Mouse (Mus musculus): ENCODE results near the gene Fam43a. TPM values are rescaled to one million over a fixed set of nuclear protein-coding genes. Genes with fewer than 3 reads are reported as not detected.

Fam43a gene
- polyA plus RNA-seq, 1 experiment from 2014 or later: 6.8 TPM

- H3K27me3 ChIP-seq (ENCODE audit: control insufficient read depth, insufficient read depth, low read length): no peaks in the 10 kb centered on the region
- WGBS: 63% methylated on average over 6 of the region's 6 CpGs
- H3K9me3 ChIP-seq (ENCODE audit: control insufficient read depth, low read length): no peaks in the 10 kb centered on the region
- DNase-seq (ENCODE audit: low spot score) (no peak), ATAC-seq (ENCODE audit: insufficient number of reproducible peaks, low FRiP score, low TSS enrichment, low read depth) (no peak)
- H3K36me3 ChIP-seq (ENCODE audit: control insufficient read depth, insufficient read depth, low read length): no peaks in the 10 kb centered on the region
- no peaks in the 10 kb centered on the region for H3K4me1 ChIP-seq (ENCODE audit: control insufficient read depth, insufficient read depth, low read length)
- no peak overlapping the region for H3K4me2 ChIP-seq (ENCODE audit: low read depth, severe bottlenecking)
- H3K4me3 ChIP-seq (ENCODE audit: low read depth, low read length): no peak overlapping the region
- no peak overlapping the region for H3K27ac ChIP-seq (replicated peaks; ENCODE audit: low read depth, low read length)
- no peak overlapping the region for H3K9ac ChIP-seq (ENCODE audit: low read length)
Measured at GRCm38 (mm10) chr16:30628401-30628800, 28.9 kb downstream of the Fam43a start.

- Histone ChIP-seq H3K36me3 (ENCODE audit: control insufficient read depth, insufficient read depth, low read length) (no peaks in the 10 kb centered on the region), H3K27ac (replicated peaks; ENCODE audit: low read depth, low read length) (no peak overlapping the region), H3K9me3 (ENCODE audit: control insufficient read depth, low read length) (no peaks in the 10 kb centered on the region), H3K4me2 (ENCODE audit: low read depth, severe bottlenecking) (no peak overlapping the region), H3K9ac (ENCODE audit: low read length) (no peak overlapping the region), H3K4me3 (ENCODE audit: low read depth, low read length) (no peak overlapping the region), H3K4me1 (ENCODE audit: control insufficient read depth, insufficient read depth, low read length) (no peaks in the 10 kb centered on the region), H3K27me3 (ENCODE audit: control insufficient read depth, insufficient read depth, low read length) (no peaks in the 10 kb centered on the region)
- DNase-seq (ENCODE audit: low spot score) (no peak), ATAC-seq (ENCODE audit: insufficient number of reproducible peaks, low FRiP score, low TSS enrichment, low read depth) (no peak)
- WGBS: 88% methylated on average over 5 of the region's 5 CpGs
Measured at GRCm38 (mm10) chr16:30629509-30629908, 30.0 kb downstream of the Fam43a start.

GRCm38 (mm10) chr16:30633906-30634746, 34.6 kb downstream of the Fam43a start:
- Histone ChIP-seq H3K27me3 (ENCODE audit: control insufficient read depth, insufficient read depth, low read length) (no peaks in the 10 kb centered on the region), H3K4me2 (ENCODE audit: low read depth, severe bottlenecking) (no peak overlapping the region), H3K36me3 (ENCODE audit: control insufficient read depth, insufficient read depth, low read length) (no peaks in the 10 kb centered on the region), H3K9me3 (ENCODE audit: control insufficient read depth, low read length) (no peaks in the 10 kb centered on the region), H3K9ac (ENCODE audit: low read length) (no peak overlapping the region), H3K27ac (replicated peaks; ENCODE audit: low read depth, low read length) (no peak overlapping the region), H3K4me1 (ENCODE audit: control insufficient read depth, insufficient read depth, low read length) (no peaks in the 10 kb centered on the region; the same call in 1 of the 2 replicates), H3K4me3 (ENCODE audit: low read depth, low read length) (no peak overlapping the region)
- DNase-seq (ENCODE audit: low spot score) (no peak), ATAC-seq (ENCODE audit: insufficient number of reproducible peaks, low FRiP score, low TSS enrichment, low read depth) (no peak)
- WGBS: 62% methylated on average over 8 of the region's 8 CpGs

- Histone ChIP-seq H3K36me3 (ENCODE audit: control insufficient read depth, insufficient read depth, low read length) (no peaks in the 10 kb centered on the region), H3K27ac (replicated peaks; ENCODE audit: low read depth, low read length) (no peak overlapping the region), H3K4me3 (ENCODE audit: low read depth, low read length) (no peak overlapping the region), H3K9ac (ENCODE audit: low read length) (no peak overlapping the region), H3K4me1 (ENCODE audit: control insufficient read depth, insufficient read depth, low read length) (no peaks in the 10 kb centered on the region; the same call in 1 of the 2 replicates), H3K4me2 (ENCODE audit: low read depth, severe bottlenecking) (no peak overlapping the region), H3K27me3 (ENCODE audit: control insufficient read depth, insufficient read depth, low read length) (no peaks in the 10 kb centered on the region), H3K9me3 (ENCODE audit: control insufficient read depth, low read length) (no peaks in the 10 kb centered on the region)
- no peak for ATAC-seq (ENCODE audit: insufficient number of reproducible peaks, low FRiP score, low TSS enrichment, low read depth)
- no peak for DNase-seq (ENCODE audit: low spot score)
- 93% methylated on average over 14 of the region's 14 CpGs for WGBS
Measured at GRCm38 (mm10) chr16:30638586-30638985, 39.1 kb downstream of the Fam43a start.

GRCm38 (mm10) chr16:30640591-30640990, 41.1 kb downstream of the Fam43a start:
- H3K9ac ChIP-seq (ENCODE audit: low read length): no peak overlapping the region
- H3K27ac ChIP-seq (replicated peaks; ENCODE audit: low read depth, low read length): no peak overlapping the region
- no peak overlapping the region for H3K4me3 ChIP-seq (ENCODE audit: low read depth, low read length)
- no peak for DNase-seq (ENCODE audit: low spot score)
- no peaks in the 10 kb centered on the region for H3K9me3 ChIP-seq (ENCODE audit: control insufficient read depth, low read length)
- H3K4me2 ChIP-seq (ENCODE audit: low read depth, severe bottlenecking): no peak overlapping the region
- 51% methylated on average over 2 of the region's 2 CpGs for WGBS
- ATAC-seq (ENCODE audit: insufficient number of reproducible peaks, low FRiP score, low TSS enrichment, low read depth): no peak
- no peaks in the 10 kb centered on the region for H3K36me3 ChIP-seq (ENCODE audit: control insufficient read depth, insufficient read depth, low read length)
- H3K4me1 ChIP-seq (ENCODE audit: control insufficient read depth, insufficient read depth, low read length): no peaks in the 10 kb centered on the region
- no peaks in the 10 kb centered on the region for H3K27me3 ChIP-seq (ENCODE audit: control insufficient read depth, insufficient read depth, low read length)

- H3K9ac ChIP-seq (ENCODE audit: low read length): no peak overlapping the region
- H3K27me3 ChIP-seq (ENCODE audit: control insufficient read depth, insufficient read depth, low read length): no peaks in the 10 kb centered on the region
- no peak overlapping the region for H3K4me2 ChIP-seq (ENCODE audit: low read depth, severe bottlenecking)
- no peak for DNase-seq (ENCODE audit: low spot score)
- ATAC-seq (ENCODE audit: insufficient number of reproducible peaks, low FRiP score, low TSS enrichment, low read depth): no peak
- no peaks in the 10 kb centered on the region for H3K4me1 ChIP-seq (ENCODE audit: control insufficient read depth, insufficient read depth, low read length)
- 43% methylated on average over 4 of the region's 4 CpGs for WGBS
- no peak overlapping the region for H3K4me3 ChIP-seq (ENCODE audit: low read depth, low read length)
- no peaks in the 10 kb centered on the region for H3K36me3 ChIP-seq (ENCODE audit: control insufficient read depth, insufficient read depth, low read length)
- H3K27ac ChIP-seq (replicated peaks; ENCODE audit: low read depth, low read length): no peak overlapping the region
- no peaks in the 10 kb centered on the region for H3K9me3 ChIP-seq (ENCODE audit: control insufficient read depth, low read length)
Measured at GRCm38 (mm10) chr16:30641408-30641807, 41.9 kb downstream of the Fam43a start.

GRCm38 (mm10) chr16:30642229-30642628, 42.7 kb downstream of the Fam43a start:
- H3K4me3 ChIP-seq (ENCODE audit: low read depth, low read length): no peak overlapping the region
- DNase-seq (ENCODE audit: low spot score): no peak
- no peaks in the 10 kb centered on the region for H3K36me3 ChIP-seq (ENCODE audit: control insufficient read depth, insufficient read depth, low read length)
- H3K4me2 ChIP-seq (ENCODE audit: low read depth, severe bottlenecking): no peak overlapping the region
- H3K4me1 ChIP-seq (ENCODE audit: control insufficient read depth, insufficient read depth, low read length): no peaks in the 10 kb centered on the region
- H3K9ac ChIP-seq (ENCODE audit: low read length): no peak overlapping the region
- 84% methylated on average over 3 of the region's 3 CpGs for WGBS
- H3K27me3 ChIP-seq (ENCODE audit: control insufficient read depth, insufficient read depth, low read length): no peaks in the 10 kb centered on the region
- ATAC-seq (ENCODE audit: insufficient number of reproducible peaks, low FRiP score, low TSS enrichment, low read depth): no peak
- no peak overlapping the region for H3K27ac ChIP-seq (replicated peaks; ENCODE audit: low read depth, low read length)
- H3K9me3 ChIP-seq (ENCODE audit: control insufficient read depth, low read length): no peaks in the 10 kb centered on the region

- H3K27me3 ChIP-seq (ENCODE audit: control insufficient read depth, insufficient read depth, low read length): no peaks in the 10 kb centered on the region
- no peaks in the 10 kb centered on the region for H3K4me1 ChIP-seq (ENCODE audit: control insufficient read depth, insufficient read depth, low read length)
- H3K36me3 ChIP-seq (ENCODE audit: control insufficient read depth, insufficient read depth, low read length): no peaks in the 10 kb centered on the region
- H3K9ac ChIP-seq (ENCODE audit: low read length): no peak overlapping the region
- ATAC-seq (ENCODE audit: insufficient number of reproducible peaks, low FRiP score, low TSS enrichment, low read depth): no peak
- no peak for DNase-seq (ENCODE audit: low spot score)
- WGBS: 94% methylated on average over 4 of the region's 4 CpGs
- no peak overlapping the region for H3K27ac ChIP-seq (replicated peaks; ENCODE audit: low read depth, low read length)
- no peak overlapping the region for H3K4me2 ChIP-seq (ENCODE audit: low read depth, severe bottlenecking)
- H3K4me3 ChIP-seq (ENCODE audit: low read depth, low read length): no peak overlapping the region
- H3K9me3 ChIP-seq (ENCODE audit: control insufficient read depth, low read length): 0 out of 2 replicates have a peak, but pooled peaks cover 3% of the 10 kb centered on the region
Measured at GRCm38 (mm10) chr16:30644981-30645380, 45.5 kb downstream of the Fam43a start.

All from limb, embryonic 11.5 days (tissue).